Mouse (Mus musculus): ENCODE data around the gene Igdcc3. TPM values are rescaled to one million over a fixed set of nuclear protein-coding genes. Genes with fewer than 3 reads are reported as not detected.

Gene Igdcc3
- polyA plus RNA-seq, 1 experiment = not detected

DNA sequence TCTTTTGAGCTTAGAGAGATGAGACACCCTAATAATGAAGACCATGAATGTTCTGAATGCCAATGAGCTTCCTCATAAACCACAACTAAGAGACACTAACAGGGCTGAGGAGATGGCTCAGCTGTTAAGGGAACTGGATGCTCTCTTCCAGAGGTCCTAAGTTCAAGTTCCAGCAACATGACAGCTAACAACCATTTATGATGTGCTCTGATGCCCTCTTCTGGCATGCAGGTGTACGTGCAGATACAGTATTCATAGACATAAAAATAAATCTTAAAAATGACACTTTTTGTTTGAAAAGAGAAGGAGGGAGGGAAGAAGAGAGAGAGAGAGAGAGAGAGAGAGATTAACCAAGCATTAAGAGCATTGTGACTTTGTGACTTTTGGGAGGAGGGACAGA is 23.9 kb downstream of the Igdcc3 start:
- Histone ChIP-seq H3K36me3 (ENCODE audit: control insufficient read depth) (no peaks in the 10 kb centered on the region), H3K4me3 (replicated peaks) (no peak overlapping the region), H3K27me3 (ENCODE audit: control insufficient read depth) (peaks cover 64% of the 10 kb centered on the region), H3K4me1 (ENCODE audit: control insufficient read depth) (no peaks in the 10 kb centered on the region), H3K9me3 (ENCODE audit: control insufficient read depth, low read length) (peaks cover 4% of the 10 kb centered on the region; the same call in 1 of the 2 replicates)
- TF ChIP-seq TAL1 (IDR thresholded peaks at IDR 0.05; ENCODE audit: low read length) (no peak), GATA1 (IDR thresholded peaks at IDR 0.05; ENCODE audit: low read length) (no peak)

DNA sequence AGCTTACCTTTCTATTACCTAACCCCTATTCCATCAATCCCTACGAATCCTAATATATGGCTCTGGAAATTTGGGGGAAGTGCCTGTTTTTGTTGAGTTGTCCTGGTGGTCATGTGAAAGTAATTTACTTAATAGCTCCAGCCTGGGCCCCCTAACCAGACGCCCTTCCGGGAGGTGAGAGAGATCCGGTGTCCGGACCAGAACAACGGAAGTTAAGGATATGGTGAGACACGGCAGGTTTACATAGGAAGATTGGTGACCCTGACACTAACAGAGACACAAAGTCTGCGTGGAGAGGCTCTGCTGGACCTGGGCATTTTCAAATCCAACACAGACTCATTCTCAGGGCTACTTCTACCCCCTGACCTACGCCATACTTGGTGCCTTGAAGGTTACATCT is 25.4 kb downstream of the Igdcc3 start:
- peaks cover 4% of the 10 kb centered on the region; the same call in 1 of the 2 replicates for H3K9me3 ChIP-seq (ENCODE audit: control insufficient read depth, low read length)
- TF ChIP-seq TAL1 (IDR thresholded peaks at IDR 0.05; ENCODE audit: low read length) = no peak
- no peak for TF ChIP-seq GATA1 (IDR thresholded peaks at IDR 0.05; ENCODE audit: low read length)
- H3K27me3 ChIP-seq (ENCODE audit: control insufficient read depth) = peaks cover 49% of the 10 kb centered on the region
- H3K4me1 ChIP-seq (ENCODE audit: control insufficient read depth) = no peaks in the 10 kb centered on the region
- H3K4me3 ChIP-seq (replicated peaks) = no peak overlapping the region
- no peaks in the 10 kb centered on the region for H3K36me3 ChIP-seq (ENCODE audit: control insufficient read depth)

DNA sequence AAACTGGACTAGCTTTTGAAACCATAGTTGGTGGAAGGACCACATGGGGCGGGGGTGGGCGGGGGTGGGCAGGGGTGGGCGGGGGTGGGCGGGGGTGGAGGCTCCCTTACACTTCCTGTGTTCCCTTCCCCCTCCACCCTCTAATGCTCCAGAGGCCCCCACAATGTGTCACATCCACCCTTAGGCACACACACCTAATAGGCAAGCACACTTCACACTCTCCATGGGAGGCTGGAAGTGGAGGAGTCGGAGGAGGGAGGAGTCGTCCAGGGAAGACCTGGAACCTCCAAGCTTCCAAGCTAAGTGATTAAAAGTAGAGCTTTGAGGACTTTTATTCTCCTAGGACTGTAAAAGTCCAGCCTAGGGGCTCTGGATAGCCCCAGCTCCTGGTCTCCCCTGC is 27.5 kb downstream of the Igdcc3 start:
- Histone ChIP-seq H3K4me3 (replicated peaks) (no peak overlapping the region), H3K36me3 (ENCODE audit: control insufficient read depth) (no peaks in the 10 kb centered on the region), H3K4me1 (ENCODE audit: control insufficient read depth) (no peaks in the 10 kb centered on the region), H3K9me3 (ENCODE audit: control insufficient read depth, low read length) (peaks cover 4% of the 10 kb centered on the region; the same call in 1 of the 2 replicates), H3K27me3 (ENCODE audit: control insufficient read depth) (peaks cover 36% of the 10 kb centered on the region)
- no peak for TF ChIP-seq GATA1 (IDR thresholded peaks at IDR 0.05; ENCODE audit: low read length)
- TF ChIP-seq TAL1 (IDR thresholded peaks at IDR 0.05; ENCODE audit: low read length) = no peak

DNA sequence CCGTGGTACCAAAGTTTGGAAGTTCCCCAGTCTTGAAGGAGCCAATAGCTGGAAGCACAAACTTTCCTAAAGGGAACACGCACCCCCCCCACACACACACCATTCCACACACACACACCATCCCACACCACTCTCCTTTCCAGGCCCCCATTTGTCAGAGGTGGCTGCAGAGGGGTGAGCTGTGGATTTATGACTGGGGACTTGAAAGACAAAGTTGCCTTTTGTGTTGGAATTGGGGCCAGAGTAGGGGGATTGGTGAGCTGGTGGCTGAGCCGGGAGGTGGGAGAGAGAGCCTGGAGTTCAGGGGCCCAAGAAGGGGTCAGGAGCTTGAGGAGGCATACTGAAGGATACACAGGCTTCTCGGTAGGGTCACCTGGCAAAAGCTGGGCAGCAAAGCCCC is 28.0 kb downstream of the Igdcc3 start:
- H3K27me3 ChIP-seq (ENCODE audit: control insufficient read depth) = peaks cover 35% of the 10 kb centered on the region
- H3K4me1 ChIP-seq (ENCODE audit: control insufficient read depth) = no peaks in the 10 kb centered on the region
- H3K36me3 ChIP-seq (ENCODE audit: control insufficient read depth) = no peaks in the 10 kb centered on the region
- no peak overlapping the region for H3K4me3 ChIP-seq (replicated peaks)
- H3K9me3 ChIP-seq (ENCODE audit: control insufficient read depth, low read length) = peaks cover 4% of the 10 kb centered on the region; the same call in 1 of the 2 replicates
- TF ChIP-seq TAL1 (IDR thresholded peaks at IDR 0.05; ENCODE audit: low read length) (no peak), GATA1 (IDR thresholded peaks at IDR 0.05; ENCODE audit: low read length) (no peak)

DNA sequence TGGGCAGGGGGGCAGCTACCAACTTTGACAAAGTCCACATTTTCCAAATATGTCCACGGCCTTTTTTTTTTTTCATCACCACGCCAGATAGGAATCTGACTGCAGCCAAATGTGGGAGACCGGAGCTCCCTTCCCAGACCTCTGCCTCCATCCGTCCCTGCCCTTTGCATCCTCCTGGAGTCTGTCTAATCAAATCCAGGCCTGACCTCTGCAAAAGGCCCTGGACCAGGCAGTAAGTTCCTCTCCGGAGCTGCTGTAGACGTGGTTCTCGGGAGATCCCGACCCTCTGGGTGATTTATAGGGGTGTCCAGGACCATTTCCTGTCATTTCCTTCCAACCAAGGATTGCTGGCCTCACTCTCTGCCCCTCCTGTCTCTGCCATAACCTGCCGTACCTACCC is 31.7 kb downstream of the Igdcc3 start:
- no peak for TF ChIP-seq TAL1 (IDR thresholded peaks at IDR 0.05; ENCODE audit: low read length)
- TF ChIP-seq GATA1 (IDR thresholded peaks at IDR 0.05; ENCODE audit: low read length) = no peak
- Histone ChIP-seq H3K4me1 (ENCODE audit: control insufficient read depth) (no peaks in the 10 kb centered on the region), H3K27me3 (ENCODE audit: control insufficient read depth) (peaks cover 19% of the 10 kb centered on the region), H3K36me3 (ENCODE audit: control insufficient read depth) (no peaks in the 10 kb centered on the region), H3K4me3 (replicated peaks) (no peak overlapping the region), H3K9me3 (ENCODE audit: control insufficient read depth, low read length) (no peaks in the 10 kb centered on the region)

DNA sequence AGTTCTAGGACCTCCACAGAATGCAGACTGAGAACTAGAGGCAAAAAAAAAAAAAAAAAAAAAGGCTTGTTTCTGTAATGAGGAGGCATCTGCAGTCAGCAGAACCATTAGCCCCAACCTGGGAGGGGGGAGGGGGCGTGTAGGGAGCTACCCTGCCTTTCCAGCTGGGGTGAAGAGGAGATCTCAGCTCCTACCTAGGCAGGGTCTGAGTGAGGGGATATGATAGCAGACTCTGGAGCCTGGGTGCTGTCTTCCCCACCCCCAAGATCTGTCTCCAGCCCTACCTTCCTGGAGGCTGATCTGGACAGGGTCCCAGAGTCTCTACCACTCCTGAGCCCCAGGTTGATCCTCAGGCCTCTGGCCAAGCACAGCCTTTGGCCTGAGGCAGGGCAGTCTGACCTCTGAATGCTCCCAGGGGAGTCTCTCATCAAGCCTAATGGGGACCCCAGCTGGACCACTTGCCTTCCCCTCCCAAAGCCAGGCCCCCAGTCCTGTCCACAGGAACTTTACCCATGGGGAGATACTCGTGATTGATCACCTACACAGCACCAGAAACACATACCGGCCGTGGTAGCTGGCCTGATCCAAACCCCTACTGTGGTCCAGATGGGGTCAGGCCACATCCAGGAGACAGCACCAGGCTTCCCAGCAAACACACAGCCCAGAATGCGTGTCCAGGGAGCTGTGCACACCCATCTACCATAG is 34.4 kb downstream of the Igdcc3 start:
- Histone ChIP-seq H3K4me1 (ENCODE audit: control insufficient read depth) (peaks cover 2% of the 10 kb centered on the region), H3K27me3 (ENCODE audit: control insufficient read depth) (peaks cover 46% of the 10 kb centered on the region), H3K9me3 (ENCODE audit: control insufficient read depth, low read length) (no peaks in the 10 kb centered on the region), H3K4me3 (replicated peaks) (no peak overlapping the region), H3K36me3 (ENCODE audit: control insufficient read depth) (no peaks in the 10 kb centered on the region)
- TF ChIP-seq TAL1 (IDR thresholded peaks at IDR 0.05; ENCODE audit: low read length) = no peak
- TF ChIP-seq GATA1 (IDR thresholded peaks at IDR 0.05; ENCODE audit: low read length) = no peak

DNA sequence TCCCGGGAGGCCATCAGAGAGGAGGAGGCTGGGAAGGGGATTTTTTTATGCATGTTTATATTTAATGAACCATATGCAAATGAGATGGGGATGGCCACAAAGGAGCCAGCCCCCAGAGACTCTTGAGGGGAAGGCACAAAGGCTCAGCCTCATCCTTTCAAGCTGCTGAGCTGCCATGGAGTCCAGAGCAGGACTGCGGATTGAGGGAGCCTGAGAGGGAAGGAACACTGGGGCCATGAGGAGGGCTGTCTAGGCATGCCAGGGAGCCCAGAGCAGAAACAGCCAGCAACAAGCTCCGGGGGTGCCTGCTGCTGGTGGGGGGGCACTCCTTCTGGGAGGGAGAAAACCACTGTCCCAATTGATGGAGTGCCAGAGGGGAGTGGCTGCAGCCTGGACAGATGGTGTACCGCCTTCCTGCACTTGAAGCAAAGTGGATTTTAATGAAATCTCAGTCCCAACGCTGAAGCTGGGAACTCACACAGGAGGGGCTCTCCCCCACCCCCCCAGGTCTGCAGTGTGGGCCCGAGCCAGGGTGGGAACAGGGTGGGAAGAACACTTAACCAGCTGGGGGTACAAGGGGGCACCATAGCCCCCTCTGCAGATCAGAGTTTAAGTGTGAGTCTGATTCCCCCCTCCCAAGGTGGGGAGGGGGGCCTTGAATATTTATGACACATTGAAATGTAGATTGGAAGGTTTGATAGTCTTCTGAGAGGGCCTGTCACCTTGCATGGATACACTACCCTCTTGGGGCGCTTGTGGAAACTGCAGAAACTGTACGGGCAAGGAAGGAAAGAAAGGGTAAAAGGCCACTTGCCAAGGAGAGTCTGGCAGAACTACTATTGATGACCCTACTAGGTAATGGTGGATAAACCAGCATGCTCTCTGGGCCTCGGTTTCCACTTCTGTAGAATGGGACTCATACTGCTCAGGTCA is 35.2 kb downstream of the Igdcc3 start:
- Histone ChIP-seq H3K27me3 (ENCODE audit: control insufficient read depth) (peaks cover 50% of the 10 kb centered on the region), H3K36me3 (ENCODE audit: control insufficient read depth) (no peaks in the 10 kb centered on the region), H3K4me1 (ENCODE audit: control insufficient read depth) (peaks cover 3% of the 10 kb centered on the region), H3K4me3 (replicated peaks) (no peak overlapping the region), H3K9me3 (ENCODE audit: control insufficient read depth, low read length) (no peaks in the 10 kb centered on the region)
- no peak for TF ChIP-seq TAL1 (IDR thresholded peaks at IDR 0.05; ENCODE audit: low read length)
- TF ChIP-seq GATA1 (IDR thresholded peaks at IDR 0.05; ENCODE audit: low read length) = no peak

DNA sequence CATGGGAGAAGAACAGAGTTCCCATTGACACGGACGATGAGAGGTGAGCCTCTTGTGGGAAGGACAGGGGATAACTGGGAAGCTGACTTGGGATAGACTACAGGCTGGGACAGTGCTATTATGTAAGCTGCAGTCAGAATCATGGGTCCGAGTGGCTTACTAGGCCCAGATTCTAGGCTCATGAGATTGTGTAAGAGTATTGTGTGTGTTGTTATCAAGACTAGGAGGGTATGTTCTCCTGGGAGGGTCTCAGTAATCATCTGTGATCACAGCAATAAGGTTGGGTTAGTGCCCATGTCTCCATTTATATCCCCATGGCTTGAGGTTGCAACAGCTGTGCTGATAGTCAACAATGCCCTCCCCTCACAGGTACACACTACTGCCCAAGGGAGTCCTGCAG is 36.5 kb downstream of the Igdcc3 start:
- H3K9me3 ChIP-seq (ENCODE audit: control insufficient read depth, low read length) = no peaks in the 10 kb centered on the region
- H3K27me3 ChIP-seq (ENCODE audit: control insufficient read depth) = peaks cover 59% of the 10 kb centered on the region
- no peak overlapping the region for H3K4me3 ChIP-seq (replicated peaks)
- peaks cover 3% of the 10 kb centered on the region for H3K4me1 ChIP-seq (ENCODE audit: control insufficient read depth)
- no peaks in the 10 kb centered on the region for H3K36me3 ChIP-seq (ENCODE audit: control insufficient read depth)
- TF ChIP-seq GATA1 (IDR thresholded peaks at IDR 0.05; ENCODE audit: low read length) (no peak), TAL1 (IDR thresholded peaks at IDR 0.05; ENCODE audit: low read length) (no peak)

DNA sequence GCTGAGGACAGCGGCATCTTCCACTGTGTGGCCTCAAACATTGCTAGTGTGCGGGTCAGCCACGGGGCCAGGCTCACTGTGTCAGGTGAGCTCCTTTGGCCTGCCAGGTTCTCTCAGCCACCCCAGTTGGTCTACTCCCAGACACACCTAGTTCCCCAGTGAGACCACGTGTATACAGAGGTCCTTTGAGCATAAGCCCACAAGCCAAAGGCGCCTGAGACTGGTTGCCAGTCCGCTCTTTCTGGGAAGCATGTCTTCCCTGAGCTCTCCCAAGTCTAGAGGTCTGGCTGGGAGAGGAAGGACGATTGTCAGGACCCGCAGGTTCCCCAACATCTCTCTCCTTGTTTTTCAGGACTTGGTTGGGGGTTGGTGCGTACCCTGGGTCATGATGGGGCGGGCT is 36.9 kb downstream of the Igdcc3 start:
- H3K4me1 ChIP-seq (ENCODE audit: control insufficient read depth) = peaks cover 3% of the 10 kb centered on the region
- TF ChIP-seq GATA1 (IDR thresholded peaks at IDR 0.05; ENCODE audit: low read length) (no peak), TAL1 (IDR thresholded peaks at IDR 0.05; ENCODE audit: low read length) (no peak)
- H3K27me3 ChIP-seq (ENCODE audit: control insufficient read depth) = peaks cover 59% of the 10 kb centered on the region
- no peaks in the 10 kb centered on the region for H3K9me3 ChIP-seq (ENCODE audit: control insufficient read depth, low read length)
- no peak overlapping the region for H3K4me3 ChIP-seq (replicated peaks)
- no peaks in the 10 kb centered on the region for H3K36me3 ChIP-seq (ENCODE audit: control insufficient read depth)

All from erythroblast, embryonic 14.5 days (primary cell).